Mouse (Mus musculus): ENCODE data around the gene Olfr1417. TPM values are rescaled to one million over a fixed set of nuclear protein-coding genes. Genes with fewer than 3 reads are reported as not detected.
A peak's percentile ranks its signal among the peaks of the same experiment; 100 is the strongest.

Olfr1417 gene
- polyA plus RNA-seq, 1 experiment: not detected

GRCm38 (mm10) chr19:11793741-11794359, 45.2 kb downstream of the Olfr1417 start:
- H3K4me3 ChIP-seq (replicated peaks; ENCODE audit: insufficient read depth, low read depth, low read length): no peak overlapping the region
- no peak for DNase-seq
- no peaks in the 10 kb centered on the region for H3K27me3 ChIP-seq (ENCODE audit: control insufficient read depth, insufficient read depth, low read length)
- TF ChIP-seq CTCF (IDR thresholded peaks at IDR 0.05; ENCODE audit: borderline replicate concordance, insufficient read depth, low read depth, low read length): no peak
- no peak for TF ChIP-seq POLR2A (IDR thresholded peaks at IDR 0.05; ENCODE audit: borderline replicate concordance, insufficient read depth, low read length)
- H3K4me1 ChIP-seq (ENCODE audit: control insufficient read depth, insufficient read depth, low read length): no peaks in the 10 kb centered on the region
- 86% methylated on average over 2 of the region's 2 CpGs for WGBS
- H3K27ac ChIP-seq (ENCODE audit: insufficient read depth, low read length): no peak overlapping the region

GRCm38 (mm10) chr19:11791825-11792224, 47.2 kb downstream of the Olfr1417 start:
- Histone ChIP-seq H3K4me1 (ENCODE audit: control insufficient read depth, insufficient read depth, low read length) (no peaks in the 10 kb centered on the region), H3K4me3 (replicated peaks; ENCODE audit: insufficient read depth, low read depth, low read length) (no peak overlapping the region), H3K27ac (ENCODE audit: insufficient read depth, low read length) (no peak overlapping the region), H3K27me3 (ENCODE audit: control insufficient read depth, insufficient read depth, low read length) (no peaks in the 10 kb centered on the region)
- TF ChIP-seq POLR2A (IDR thresholded peaks at IDR 0.05; ENCODE audit: borderline replicate concordance, insufficient read depth, low read length) (no peak), CTCF (IDR thresholded peaks at IDR 0.05; ENCODE audit: borderline replicate concordance, insufficient read depth, low read depth, low read length) (no peak)
- DNase-seq: no peak
- 61% methylated on average over 5 of the region's 5 CpGs for WGBS

GRCm38 (mm10) chr19:11788876-11789275, 50.1 kb downstream of the Olfr1417 start:
- Histone ChIP-seq H3K4me1 (ENCODE audit: control insufficient read depth, insufficient read depth, low read length) (no peaks in the 10 kb centered on the region), H3K27ac (ENCODE audit: insufficient read depth, low read length) (no peak overlapping the region), H3K27me3 (ENCODE audit: control insufficient read depth, insufficient read depth, low read length) (no peaks in the 10 kb centered on the region), H3K4me3 (replicated peaks; ENCODE audit: insufficient read depth, low read depth, low read length) (no peak overlapping the region)
- TF ChIP-seq CTCF (IDR thresholded peaks at IDR 0.05; ENCODE audit: borderline replicate concordance, insufficient read depth, low read depth, low read length): no peak
- no peak for TF ChIP-seq POLR2A (IDR thresholded peaks at IDR 0.05; ENCODE audit: borderline replicate concordance, insufficient read depth, low read length)
- DNase-seq: no peak
- 92% methylated on average over 6 of the region's 6 CpGs for WGBS

- Histone ChIP-seq H3K4me3 (replicated peaks; ENCODE audit: insufficient read depth, low read depth, low read length) (no peak overlapping the region), H3K27me3 (ENCODE audit: control insufficient read depth, insufficient read depth, low read length) (no peaks in the 10 kb centered on the region), H3K27ac (ENCODE audit: insufficient read depth, low read length) (no peak overlapping the region), H3K4me1 (ENCODE audit: control insufficient read depth, insufficient read depth, low read length) (no peaks in the 10 kb centered on the region)
- TF ChIP-seq CTCF (IDR thresholded peaks at IDR 0.05; ENCODE audit: borderline replicate concordance, insufficient read depth, low read depth, low read length): no peak
- TF ChIP-seq POLR2A (IDR thresholded peaks at IDR 0.05; ENCODE audit: borderline replicate concordance, insufficient read depth, low read length): no peak
- no peak for DNase-seq
- WGBS: 89% methylated on average over 6 of the region's 6 CpGs
These were observed 51.2 kb downstream of the Olfr1417 start for GRCm38 (mm10) chr19:11787826-11788225.

GRCm38 (mm10) chr19:11785409-11786154, 53.4 kb downstream of the Olfr1417 start:
- WGBS: 88% methylated on average over 14 of the region's 14 CpGs
- Histone ChIP-seq H3K4me3 (replicated peaks; ENCODE audit: insufficient read depth, low read depth, low read length) (no peak overlapping the region), H3K4me1 (ENCODE audit: control insufficient read depth, insufficient read depth, low read length) (no peaks in the 10 kb centered on the region), H3K27ac (ENCODE audit: insufficient read depth, low read length) (no peak overlapping the region), H3K27me3 (ENCODE audit: control insufficient read depth, insufficient read depth, low read length) (no peaks in the 10 kb centered on the region)
- no peak for TF ChIP-seq POLR2A (IDR thresholded peaks at IDR 0.05; ENCODE audit: borderline replicate concordance, insufficient read depth, low read length)
- no peak for TF ChIP-seq CTCF (IDR thresholded peaks at IDR 0.05; ENCODE audit: borderline replicate concordance, insufficient read depth, low read depth, low read length)
- DNase-seq: no peak

GRCm38 (mm10) chr19:11777191-11777865, 61.7 kb downstream of the Olfr1417 start:
- Histone ChIP-seq H3K27me3 (ENCODE audit: control insufficient read depth, insufficient read depth, low read length) (no peaks in the 10 kb centered on the region), H3K4me3 (replicated peaks; ENCODE audit: insufficient read depth, low read depth, low read length) (no peak overlapping the region), H3K4me1 (ENCODE audit: control insufficient read depth, insufficient read depth, low read length) (no peaks in the 10 kb centered on the region), H3K27ac (ENCODE audit: insufficient read depth, low read length) (no peak overlapping the region)
- whole genome bisulfite sequencing: 58% methylated on average over 7 of the region's 7 CpGs
- TF ChIP-seq POLR2A (IDR thresholded peaks at IDR 0.05; ENCODE audit: borderline replicate concordance, insufficient read depth, low read length): no peak
- TF ChIP-seq CTCF (IDR thresholded peaks at IDR 0.05; ENCODE audit: borderline replicate concordance, insufficient read depth, low read depth, low read length): peak; percentile 56; the same call in 1 of the 2 replicates
- peak; percentile 32 to 65 for DNase-seq

Other genes with a start within 250 kb of the Olfr1417 start
- 0.48 and 0.54 TPM in 2 replicates for gene Ms4a6d, start 234.4 kb downstream of the Olfr1417 start, polyA plus RNA-seq (2012; rRNA removed)
- not detected in 2 replicates for gene Ms4a2, start 215.5 kb downstream of the Olfr1417 start, polyA plus RNA-seq (2012; rRNA removed)
- gene Ms4a3, start 198.4 kb downstream of the Olfr1417 start, polyA plus RNA-seq (2012; rRNA removed): not detected in 2 replicates
- not detected in 2 replicates for gene Oosp2, start 178.7 kb downstream of the Olfr1417 start, polyA plus RNA-seq (2012; rRNA removed)
- not detected in 2 replicates for gene Oosp1, start 148.1 kb downstream of the Olfr1417 start, polyA plus RNA-seq (2012; rRNA removed)
- gene Oosp3, start 142.2 kb downstream of the Olfr1417 start, polyA plus RNA-seq (2012; rRNA removed): not detected in 2 replicates
- not detected in 2 replicates for gene Gif, start 91.7 kb downstream of the Olfr1417 start, polyA plus RNA-seq (2012; rRNA removed)
- 41.0 and 41.6 TPM in 2 replicates for gene Mrpl16, start 68.8 kb downstream of the Olfr1417 start, polyA plus RNA-seq (2012; rRNA removed)
- gene Stx3, start 19.8 kb downstream of the Olfr1417 start, polyA plus RNA-seq (2012; rRNA removed): 58.1 and 63.1 TPM in 2 replicates
- not detected in 2 replicates for gene Olfr1418, start 21.8 kb upstream of the Olfr1417 start, polyA plus RNA-seq (2012; rRNA removed)
- 0.11 TPM in 1 of 2 replicates, not detected in the other for gene Olfr1419, start 35.9 kb upstream of the Olfr1417 start, polyA plus RNA-seq (2012; rRNA removed)
- 0.05 TPM in 1 of 2 replicates, not detected in the other for gene Olfr1420, start 47.3 kb upstream of the Olfr1417 start, polyA plus RNA-seq (2012; rRNA removed)
- gene Patl1, start 73.2 kb upstream of the Olfr1417 start, polyA plus RNA-seq (2012; rRNA removed): 21.7 and 22.3 TPM in 2 replicates
- gene Osbp, start 126.7 kb upstream of the Olfr1417 start, polyA plus RNA-seq (2012; rRNA removed): 38.9 and 39.9 TPM in 2 replicates
- not detected in 2 replicates for gene Olfr1423, start 202.1 kb upstream of the Olfr1417 start, polyA plus RNA-seq (2012; rRNA removed)
- gene Olfr1424, start 223.5 kb upstream of the Olfr1417 start, polyA plus RNA-seq (2012; rRNA removed): not detected in 2 replicates
- not detected in 2 replicates for gene Olfr1425, start 238.5 kb upstream of the Olfr1417 start, polyA plus RNA-seq (2012; rRNA removed)